Mouse (Mus musculus): ENCODE measurements around the gene Pcbp1. TPM values are rescaled to one million over a fixed set of nuclear protein-coding genes. Genes with fewer than 3 reads are reported as not detected.

Gene Pcbp1
- polyA plus RNA-seq, 1 experiment = 331 TPM

- TF ChIP-seq POLR2A (IDR thresholded peaks at IDR 0.05; ENCODE audit: insufficient read depth, low read length) = no peak
- TF ChIP-seq EP300 (IDR thresholded peaks at IDR 0.05; ENCODE audit: insufficient read depth, low read depth, low read length) = no peak
- TF ChIP-seq CTCF (IDR thresholded peaks at IDR 0.05; ENCODE audit: low read depth, low read length) = peak; percentile 59
- H3K9ac ChIP-seq (ENCODE audit: low read depth, poor library complexity, severe bottlenecking) = no peak overlapping the region
- H3K27ac ChIP-seq (ENCODE audit: insufficient read depth, low read length) = no peak overlapping the region
- H3K27me3 ChIP-seq (ENCODE audit: control insufficient read depth, insufficient read depth, low read length, poor library complexity, severe bottlenecking) = no peaks in the 10 kb centered on the region
- H3K9me3 ChIP-seq (replicated peaks; ENCODE audit: control insufficient read depth, insufficient read depth, low read length, poor library complexity, severe bottlenecking) = no peaks in the 10 kb centered on the region
- H3K4me3 ChIP-seq (ENCODE audit: low read depth, low read length) = no peak overlapping the region
- H3K36me3 ChIP-seq (ENCODE audit: control insufficient read depth, insufficient read depth, low read length, poor library complexity, severe bottlenecking) = peaks cover 2% of the 10 kb centered on the region; the same call in 1 of the 2 replicates
- no peaks in the 10 kb centered on the region for H3K4me1 ChIP-seq (ENCODE audit: control insufficient read depth, insufficient read depth, low read length)
Measured at GRCm38 (mm10) chr6:86545236-86545635, 19.1 kb upstream of the Pcbp1 start.

- Histone ChIP-seq H3K4me3 (ENCODE audit: low read depth, low read length) (no peak overlapping the region), H3K9ac (ENCODE audit: low read depth, poor library complexity, severe bottlenecking) (no peak overlapping the region), H3K27me3 (ENCODE audit: control insufficient read depth, insufficient read depth, low read length, poor library complexity, severe bottlenecking) (no peaks in the 10 kb centered on the region), H3K36me3 (ENCODE audit: control insufficient read depth, insufficient read depth, low read length, poor library complexity, severe bottlenecking) (peaks cover 2% of the 10 kb centered on the region; the same call in 1 of the 2 replicates), H3K9me3 (replicated peaks; ENCODE audit: control insufficient read depth, insufficient read depth, low read length, poor library complexity, severe bottlenecking) (no peaks in the 10 kb centered on the region), H3K4me1 (ENCODE audit: control insufficient read depth, insufficient read depth, low read length) (no peaks in the 10 kb centered on the region), H3K27ac (ENCODE audit: insufficient read depth, low read length) (no peak overlapping the region)
- TF ChIP-seq POLR2A (IDR thresholded peaks at IDR 0.05; ENCODE audit: insufficient read depth, low read length) (no peak), CTCF (IDR thresholded peaks at IDR 0.05; ENCODE audit: low read depth, low read length) (no peak), EP300 (IDR thresholded peaks at IDR 0.05; ENCODE audit: insufficient read depth, low read depth, low read length) (no peak)
Measured at GRCm38 (mm10) chr6:86543869-86544268, 17.7 kb upstream of the Pcbp1 start.

GRCm38 (mm10) chr6:86543060-86543459, 16.9 kb upstream of the Pcbp1 start:
- H3K27ac ChIP-seq (ENCODE audit: insufficient read depth, low read length) = no peak overlapping the region
- no peak overlapping the region for H3K4me3 ChIP-seq (ENCODE audit: low read depth, low read length)
- TF ChIP-seq EP300 (IDR thresholded peaks at IDR 0.05; ENCODE audit: insufficient read depth, low read depth, low read length) = no peak
- no peak for TF ChIP-seq CTCF (IDR thresholded peaks at IDR 0.05; ENCODE audit: low read depth, low read length)
- TF ChIP-seq POLR2A (IDR thresholded peaks at IDR 0.05; ENCODE audit: insufficient read depth, low read length) = no peak
- H3K4me1 ChIP-seq (ENCODE audit: control insufficient read depth, insufficient read depth, low read length) = no peaks in the 10 kb centered on the region
- peaks cover 2% of the 10 kb centered on the region; the same call in 1 of the 2 replicates for H3K36me3 ChIP-seq (ENCODE audit: control insufficient read depth, insufficient read depth, low read length, poor library complexity, severe bottlenecking)
- no peaks in the 10 kb centered on the region for H3K9me3 ChIP-seq (replicated peaks; ENCODE audit: control insufficient read depth, insufficient read depth, low read length, poor library complexity, severe bottlenecking)
- H3K27me3 ChIP-seq (ENCODE audit: control insufficient read depth, insufficient read depth, low read length, poor library complexity, severe bottlenecking) = no peaks in the 10 kb centered on the region
- H3K9ac ChIP-seq (ENCODE audit: low read depth, poor library complexity, severe bottlenecking) = no peak overlapping the region

- Histone ChIP-seq H3K36me3 (ENCODE audit: control insufficient read depth, insufficient read depth, low read length, poor library complexity, severe bottlenecking) (peaks cover 2% of the 10 kb centered on the region; the same call in 1 of the 2 replicates), H3K9me3 (replicated peaks; ENCODE audit: control insufficient read depth, insufficient read depth, low read length, poor library complexity, severe bottlenecking) (no peaks in the 10 kb centered on the region), H3K4me1 (ENCODE audit: control insufficient read depth, insufficient read depth, low read length) (no peaks in the 10 kb centered on the region), H3K27me3 (ENCODE audit: control insufficient read depth, insufficient read depth, low read length, poor library complexity, severe bottlenecking) (no peaks in the 10 kb centered on the region), H3K4me3 (ENCODE audit: low read depth, low read length) (no peak overlapping the region), H3K9ac (ENCODE audit: low read depth, poor library complexity, severe bottlenecking) (no peak overlapping the region), H3K27ac (ENCODE audit: insufficient read depth, low read length) (no peak overlapping the region)
- peak; percentile 18 for TF ChIP-seq CTCF (IDR thresholded peaks at IDR 0.05; ENCODE audit: low read depth, low read length)
- no peak for TF ChIP-seq EP300 (IDR thresholded peaks at IDR 0.05; ENCODE audit: insufficient read depth, low read depth, low read length)
Measured at GRCm38 (mm10) chr6:86541650-86542049, 15.5 kb upstream of the Pcbp1 start.

- Histone ChIP-seq H3K9me3 (replicated peaks; ENCODE audit: control insufficient read depth, insufficient read depth, low read length, poor library complexity, severe bottlenecking) (no peaks in the 10 kb centered on the region), H3K27ac (ENCODE audit: insufficient read depth, low read length) (peak overlapping the region; percentile 84), H3K27me3 (ENCODE audit: control insufficient read depth, insufficient read depth, low read length, poor library complexity, severe bottlenecking) (no peaks in the 10 kb centered on the region), H3K4me1 (ENCODE audit: control insufficient read depth, insufficient read depth, low read length) (no peaks in the 10 kb centered on the region), H3K9ac (ENCODE audit: low read depth, poor library complexity, severe bottlenecking) (peak overlapping the region; percentile 83; the same call in 1 of the 2 replicates), H3K4me3 (ENCODE audit: low read depth, low read length) (no peak overlapping the region), H3K36me3 (ENCODE audit: control insufficient read depth, insufficient read depth, low read length, poor library complexity, severe bottlenecking) (peaks cover 29% of the 10 kb centered on the region)
- no peak for TF ChIP-seq POLR2A (IDR thresholded peaks at IDR 0.05; ENCODE audit: insufficient read depth, low read length)
- TF ChIP-seq CTCF (IDR thresholded peaks at IDR 0.05; ENCODE audit: low read depth, low read length) = no peak
- no peak for TF ChIP-seq EP300 (IDR thresholded peaks at IDR 0.05; ENCODE audit: insufficient read depth, low read depth, low read length)
Measured at GRCm38 (mm10) chr6:86528451-86528785, 2.3 kb upstream of the Pcbp1 start.

GRCm38 (mm10) chr6:86527766-86528450, 1.8 kb upstream of the Pcbp1 start:
- H3K27me3 ChIP-seq (ENCODE audit: control insufficient read depth, insufficient read depth, low read length, poor library complexity, severe bottlenecking) = no peaks in the 10 kb centered on the region
- H3K4me1 ChIP-seq (ENCODE audit: control insufficient read depth, insufficient read depth, low read length) = no peaks in the 10 kb centered on the region
- H3K9me3 ChIP-seq (replicated peaks; ENCODE audit: control insufficient read depth, insufficient read depth, low read length, poor library complexity, severe bottlenecking) = no peaks in the 10 kb centered on the region
- H3K27ac ChIP-seq (ENCODE audit: insufficient read depth, low read length) = peak overlapping the region; percentile 91
- peak overlapping the region; percentile 83 for H3K9ac ChIP-seq (ENCODE audit: low read depth, poor library complexity, severe bottlenecking)
- H3K36me3 ChIP-seq (ENCODE audit: control insufficient read depth, insufficient read depth, low read length, poor library complexity, severe bottlenecking) = peaks cover 29% of the 10 kb centered on the region
- no peak for TF ChIP-seq CTCF (IDR thresholded peaks at IDR 0.05; ENCODE audit: low read depth, low read length)
- TF ChIP-seq EP300 (IDR thresholded peaks at IDR 0.05; ENCODE audit: insufficient read depth, low read depth, low read length) = no peak
- no peak for TF ChIP-seq POLR2A (IDR thresholded peaks at IDR 0.05; ENCODE audit: insufficient read depth, low read length)
- no peak overlapping the region for H3K4me3 ChIP-seq (ENCODE audit: low read depth, low read length)

Measured in ES-Bruce4 (cell line).